Mouse (Mus musculus): ENCODE results near the gene Apbb2. TPM values are rescaled to one million over a fixed set of nuclear protein-coding genes. Genes with fewer than 3 reads are reported as not detected.

The Apbb2 gene
- total and polyA plus RNA-seq, 3 experiments = 0.34 to 0.40 (median 0.34) TPM

GRCm38 (mm10) chr5:66392861-66393529 is 225.6 kb downstream of the Apbb2 start (continued):
- TF ChIP-seq MAZ (IDR thresholded peaks at IDR 0.05; ENCODE audit: low read depth, low read length) (no peak; the same call in 1 of the 2 replicates), NRF1 (IDR thresholded peaks at IDR 0.05; ENCODE audit: low read depth, low read length) (no peak), TCF12 (IDR thresholded peaks at IDR 0.05; ENCODE audit: low read depth, low read length) (peak; percentile 55; the same call in 1 of the 2 replicates), MAX (IDR thresholded peaks at IDR 0.05; ENCODE audit: low read length) (peak; percentile 41; the same call in 1 of the 2 replicates), SIN3A (IDR thresholded peaks at IDR 0.05; ENCODE audit: low read length) (no peak), CHD2 (IDR thresholded peaks at IDR 0.05; ENCODE audit: low read length) (peak; percentile 91), MAFK (IDR thresholded peaks at IDR 0.05; ENCODE audit: insufficient replicate concordance, low read length) (0 out of 2 replicates have a peak, but pooled peaks have one; percentile 25), SMC3 (IDR thresholded peaks at IDR 0.05; ENCODE audit: low read depth, low read length) (no peak), JUN (IDR thresholded peaks at IDR 0.05; ENCODE audit: insufficient read depth, low read depth, low read length) (no peak; the same call in 1 of the 2 replicates), ELF1 (IDR thresholded peaks at IDR 0.05; ENCODE audit: low read depth, low read length) (no peak), RCOR1 (conservative IDR thresholded peaks at IDR 0.05; ENCODE audit: low read depth, low read length) (no peak; the same call in 1 of the 2 replicates), CHD1 (IDR thresholded peaks at IDR 0.05; ENCODE audit: low read depth, low read length) (no peak), ZNF384 (IDR thresholded peaks at IDR 0.05; ENCODE audit: low read depth, low read length) (no peak), UBTF (IDR thresholded peaks at IDR 0.05; ENCODE audit: low read depth, low read length) (0 out of 2 replicates have a peak, but pooled peaks have one; percentile 38)

GRCm38 (mm10) chr5:66391771-66392170 is 226.8 kb downstream of the Apbb2 start:
- Histone ChIP-seq H3K4me1 (ENCODE audit: control insufficient read depth in 1 of 2, insufficient read depth in 2 of 2) (peaks cover 24 to 47% of the 10 kb centered on the region in 2 experiments), H3K4me3 (replicated peaks in 1 of 3; ENCODE audit: low read depth in 2 of 3, low read length in 2 of 3, poor library complexity in 1 of 3) (no peak overlapping the region), H3K9ac (ENCODE audit: insufficient read depth, low read depth) (no peak overlapping the region), H3K79me2 (replicated peaks; ENCODE audit: control insufficient read depth, extremely low read depth, insufficient read depth, poor library complexity, severe bottlenecking) (no peaks in the 10 kb centered on the region), H3K4me2 (ENCODE audit: insufficient read depth, low read depth, poor library complexity, severe bottlenecking) (no peak overlapping the region), H3K27ac (ENCODE audit: insufficient read depth, low read depth) (no peak overlapping the region), H3K36me3 (replicated peaks in 1 of 2; ENCODE audit: control insufficient read depth in 1 of 2, insufficient read depth in 1 of 2, low read length in 1 of 2) (no peaks in the 10 kb centered on the region), H3K9me3 (replicated peaks; ENCODE audit: low read length) (no peaks in the 10 kb centered on the region), H3K27me3 (replicated peaks) (no peaks in the 10 kb centered on the region)
- dilution Hi-C loops (cut with MboI; ENCODE audit: extremely low pct_ligation_motif_present, extremely low pct_unique_long_range_greater_than_20kb, low sequenced_read_pairs) (no loop called here), in situ Hi-C loops (cut with MboI; ENCODE audit: low pct_ligation_motif_present, low pct_unique_long_range_greater_than_20kb, low sequenced_read_pairs) (no loop called here)
- TF ChIP-seq POLR2A (IDR thresholded peaks at IDR 0.05; ENCODE audit: low read depth, low read length) = no peak
- TF ChIP-seq PAX5 (IDR thresholded peaks at IDR 0.05; ENCODE audit: low read length) = no peak
- TF ChIP-seq BHLHE40 (IDR thresholded peaks at IDR 0.05; ENCODE audit: low read depth, low read length) = no peak
- no peak for TF ChIP-seq JUN (IDR thresholded peaks at IDR 0.05; ENCODE audit: insufficient read depth, low read depth, low read length)
- TF ChIP-seq CHD1 (IDR thresholded peaks at IDR 0.05; ENCODE audit: low read depth, low read length) = no peak
- TF ChIP-seq MAZ (IDR thresholded peaks at IDR 0.05; ENCODE audit: low read depth, low read length) = no peak
- TF ChIP-seq USF1 (IDR thresholded peaks at IDR 0.05; ENCODE audit: low read depth, low read length) = no peak
- no peak for TF ChIP-seq POLR2AphosphoS2 (IDR thresholded peaks at IDR 0.05; ENCODE audit: low read depth, low read length)
- no peak for TF ChIP-seq MXI1 (IDR thresholded peaks at IDR 0.05; ENCODE audit: low read depth, low read length)
- no peak for TF ChIP-seq MAFK (IDR thresholded peaks at IDR 0.05; ENCODE audit: insufficient replicate concordance, low read length)
- no peak for TF ChIP-seq ZKSCAN1 (IDR thresholded peaks at IDR 0.05; ENCODE audit: borderline replicate concordance, low read depth, low read length)
- no peak for TF ChIP-seq UBTF (IDR thresholded peaks at IDR 0.05; ENCODE audit: low read depth, low read length)
- TF ChIP-seq IRF4 (IDR thresholded peaks at IDR 0.05; ENCODE audit: low read depth, low read length) = no peak
- TF ChIP-seq MAX (IDR thresholded peaks at IDR 0.05; ENCODE audit: low read length) = no peak
- TF ChIP-seq SMC3 (IDR thresholded peaks at IDR 0.05; ENCODE audit: low read depth, low read length) = no peak
- TF ChIP-seq RAD21 (IDR thresholded peaks at IDR 0.05; ENCODE audit: low read depth, low read length) = no peak
- DNase-seq (ENCODE audit: extremely low read depth) = no peak

All from CH12.LX (cell line).